Mouse (Mus musculus): ENCODE data around the gene Nxpe4.
"Not testable (repeated sequence)": the region's sequence is repeated elsewhere in the genome, so short reads cannot be mapped to it uniquely, and the experiment has no call there.

Nxpe4 gene

GRCm38 (mm10) chr9:48161505-48162192 is at the start of gene Nxpe4:
Gene Nxpe4 (plus strand): TSS chr9:48162023.
- in situ Hi-C loops (cut with MboI; ENCODE audit: low pct_unique_long_range_greater_than_20kb in 1 of 2, low sequenced_read_pairs in 2 of 2, unreplicated experiment in 1 of 2): no loop called here

GRCm38 (mm10) chr9:48126815-48127214 is 35.0 kb upstream of the Nxpe4 start:
- in situ Hi-C loops (cut with MboI; ENCODE audit: low pct_unique_long_range_greater_than_20kb in 1 of 2, low sequenced_read_pairs in 2 of 2, unreplicated experiment in 1 of 2): no loop called here

- in situ Hi-C loops (cut with MboI; ENCODE audit: low pct_unique_long_range_greater_than_20kb in 1 of 2, low sequenced_read_pairs in 2 of 2, unreplicated experiment in 1 of 2): no loop called here
Observed at GRCm38 (mm10) chr9:48137507-48137906, 24.3 kb upstream of the Nxpe4 start.

GRCm38 (mm10) chr9:48140485-48141411 is 21.1 kb upstream of the Nxpe4 start:
- in situ Hi-C loops (cut with MboI; ENCODE audit: low pct_unique_long_range_greater_than_20kb in 1 of 2, low sequenced_read_pairs in 2 of 2, unreplicated experiment in 1 of 2): no loop called here

- in situ Hi-C loops (cut with MboI; ENCODE audit: low pct_unique_long_range_greater_than_20kb in 1 of 2, low sequenced_read_pairs in 2 of 2, unreplicated experiment in 1 of 2): no loop called here
Observed at GRCm38 (mm10) chr9:48142646-48143045, 19.2 kb upstream of the Nxpe4 start.

- in situ Hi-C loops (cut with MboI; ENCODE audit: low pct_unique_long_range_greater_than_20kb in 1 of 2, low sequenced_read_pairs in 2 of 2, unreplicated experiment in 1 of 2): no loop called here
Observed at GRCm38 (mm10) chr9:48146761-48147160, 15.1 kb upstream of the Nxpe4 start.

- in situ Hi-C loops (cut with MboI; ENCODE audit: low pct_unique_long_range_greater_than_20kb in 1 of 2, low sequenced_read_pairs in 2 of 2, unreplicated experiment in 1 of 2): not testable (repeated sequence)
Observed at GRCm38 (mm10) chr9:48166531-48166930, 4.7 kb downstream of the Nxpe4 start.

- in situ Hi-C loops (cut with MboI; ENCODE audit: low pct_unique_long_range_greater_than_20kb in 1 of 2, low sequenced_read_pairs in 2 of 2, unreplicated experiment in 1 of 2): no loop called here
Observed at GRCm38 (mm10) chr9:48176764-48177163, 14.9 kb downstream of the Nxpe4 start.

- in situ Hi-C loops (cut with MboI; ENCODE audit: low pct_unique_long_range_greater_than_20kb in 1 of 2, low sequenced_read_pairs in 2 of 2, unreplicated experiment in 1 of 2): no loop called here
Observed at GRCm38 (mm10) chr9:48181300-48181699, 19.5 kb downstream of the Nxpe4 start.

- in situ Hi-C loops (cut with MboI; ENCODE audit: low pct_unique_long_range_greater_than_20kb in 1 of 2, low sequenced_read_pairs in 2 of 2, unreplicated experiment in 1 of 2): no loop called here
Observed at GRCm38 (mm10) chr9:48182718-48183414, 21.0 kb downstream of the Nxpe4 start.

GRCm38 (mm10) chr9:48184319-48184718 is 22.5 kb downstream of the Nxpe4 start:
- in situ Hi-C loops (cut with MboI; ENCODE audit: low pct_unique_long_range_greater_than_20kb in 1 of 2, low sequenced_read_pairs in 2 of 2, unreplicated experiment in 1 of 2): no loop called here

GRCm38 (mm10) chr9:48188854-48189253 is 27.0 kb downstream of the Nxpe4 start:
- in situ Hi-C loops (cut with MboI; ENCODE audit: low pct_unique_long_range_greater_than_20kb in 1 of 2, low sequenced_read_pairs in 2 of 2, unreplicated experiment in 1 of 2): no loop called here

GRCm38 (mm10) chr9:48197458-48197884 is 35.6 kb downstream of the Nxpe4 start:
- in situ Hi-C loops (cut with MboI; ENCODE audit: low pct_unique_long_range_greater_than_20kb in 1 of 2, low sequenced_read_pairs in 2 of 2, unreplicated experiment in 1 of 2): no loop called here

- in situ Hi-C loops (cut with MboI; ENCODE audit: low pct_unique_long_range_greater_than_20kb in 1 of 2, low sequenced_read_pairs in 2 of 2, unreplicated experiment in 1 of 2): no loop called here
Observed at GRCm38 (mm10) chr9:48210970-48211369, 49.1 kb downstream of the Nxpe4 start.

- in situ Hi-C loops (cut with MboI; ENCODE audit: low pct_unique_long_range_greater_than_20kb in 1 of 2, low sequenced_read_pairs in 2 of 2, unreplicated experiment in 1 of 2): no loop called here
Observed at GRCm38 (mm10) chr9:48211912-48212311, 50.1 kb downstream of the Nxpe4 start.

- in situ Hi-C loops (cut with MboI; ENCODE audit: low pct_unique_long_range_greater_than_20kb in 1 of 2, low sequenced_read_pairs in 2 of 2, unreplicated experiment in 1 of 2): no loop called here
Observed at GRCm38 (mm10) chr9:48214751-48215150, 52.9 kb downstream of the Nxpe4 start.

- in situ Hi-C loops (cut with MboI; ENCODE audit: low pct_unique_long_range_greater_than_20kb in 1 of 2, low sequenced_read_pairs in 2 of 2, unreplicated experiment in 1 of 2): no loop called here
Observed at GRCm38 (mm10) chr9:48216091-48217001, 54.5 kb downstream of the Nxpe4 start.

GRCm38 (mm10) chr9:48230706-48231105 is 68.9 kb downstream of the Nxpe4 start:
- in situ Hi-C loops (cut with MboI; ENCODE audit: low pct_unique_long_range_greater_than_20kb in 1 of 2, low sequenced_read_pairs in 2 of 2, unreplicated experiment in 1 of 2): no loop called here
